Mouse (Mus musculus): ENCODE results near the gene Retreg3. TPM values are rescaled to one million over a fixed set of nuclear protein-coding genes. Genes with fewer than 3 reads are reported as not detected.
"Not testable (repeated sequence)": the region's sequence is repeated elsewhere in the genome, so short reads cannot be mapped to it uniquely, and the experiment has no call there.

Retreg3 gene
- polyA plus RNA-seq, 1 experiment from 2014 or later = 13.1 TPM

DNA sequence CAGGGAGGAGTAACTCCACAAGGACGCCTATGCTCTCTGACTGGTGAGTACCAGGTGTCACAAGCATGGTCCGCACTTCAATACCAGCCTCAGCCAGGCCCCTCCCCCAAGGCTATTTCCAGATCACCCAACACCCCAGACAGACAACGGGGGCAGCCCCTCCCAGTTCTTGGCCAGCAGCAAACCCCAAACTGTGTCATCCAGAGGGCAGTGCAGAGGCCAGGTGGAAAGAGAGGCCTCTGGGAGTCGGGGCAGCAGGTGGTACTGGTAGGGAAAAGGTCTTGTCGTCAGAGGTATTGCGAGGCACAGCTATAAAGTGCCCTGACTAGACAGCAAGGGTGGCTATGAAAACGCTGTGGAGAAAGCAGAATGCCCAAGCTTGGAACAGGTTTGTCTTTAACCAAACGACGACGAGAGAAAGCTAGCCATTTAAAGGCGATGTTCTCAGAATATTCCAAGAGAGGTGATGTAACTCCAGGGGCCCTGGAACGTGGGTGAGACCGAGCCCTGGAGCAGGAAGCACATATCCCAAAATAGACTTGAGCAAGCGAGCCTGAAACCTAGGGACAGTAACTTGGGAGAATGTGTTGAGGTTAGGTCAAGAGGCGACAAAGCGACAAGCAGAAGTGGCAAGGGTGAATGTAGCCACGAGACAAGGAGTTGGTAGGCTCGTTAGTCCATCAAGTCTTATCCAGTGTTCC is 10.5 kb upstream of the Retreg3 start:
- Histone ChIP-seq H3K9me3 (ENCODE audit: control insufficient read depth, low read length) (no peaks in the 10 kb centered on the region), H3K9ac (replicated peaks; ENCODE audit: low read length) (no peak overlapping the region), H3K27ac (replicated peaks; ENCODE audit: low read depth, low read length) (no peak overlapping the region), H3K4me3 (replicated peaks; ENCODE audit: low read depth, low read length) (no peak overlapping the region), H3K4me2 (ENCODE audit: low read length) (no peak overlapping the region), H3K27me3 (ENCODE audit: control insufficient read depth, insufficient read depth, low read length) (no peaks in the 10 kb centered on the region), H3K36me3 (ENCODE audit: control insufficient read depth, insufficient read depth, low read length) (peaks cover 16% of the 10 kb centered on the region), H3K4me1 (ENCODE audit: control insufficient read depth, insufficient read depth, low read length) (no peaks in the 10 kb centered on the region)
- no peak for ATAC-seq (ENCODE audit: low FRiP score, low TSS enrichment)
- 54% methylated on average over 18 of the region's 18 CpGs for WGBS
- no peak for DNase-seq

DNA sequence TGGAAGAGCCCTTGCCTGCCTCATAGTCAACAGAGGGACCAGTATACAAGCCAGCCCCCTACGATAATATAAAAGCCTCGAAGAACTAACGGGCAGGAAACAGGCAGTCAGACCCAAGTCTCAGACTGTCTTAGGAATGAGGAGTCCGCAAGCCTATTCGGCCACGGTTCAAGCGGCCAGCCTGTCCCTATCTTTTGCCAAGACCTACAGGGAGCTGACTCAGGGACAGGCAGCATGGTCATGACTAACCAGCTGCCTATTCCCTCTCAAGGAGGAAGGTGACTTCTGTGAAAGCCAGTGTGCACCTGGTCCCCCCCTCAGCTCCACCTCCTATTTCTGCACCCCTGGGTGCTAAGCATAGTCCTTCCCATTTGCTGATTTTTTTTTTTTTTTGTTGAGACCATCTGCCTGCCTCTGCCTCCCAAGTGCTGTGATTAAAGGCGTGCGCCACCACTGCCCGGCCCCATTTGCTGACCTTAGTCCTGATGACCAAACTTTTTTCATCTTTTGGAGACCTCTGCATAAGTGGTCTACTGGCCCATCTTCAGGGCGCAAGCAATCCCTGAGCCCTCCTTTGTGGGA is 9.4 kb upstream of the Retreg3 start:
- Histone ChIP-seq H3K9me3 (ENCODE audit: control insufficient read depth, low read length) (no peaks in the 10 kb centered on the region), H3K36me3 (ENCODE audit: control insufficient read depth, insufficient read depth, low read length) (peaks cover 16% of the 10 kb centered on the region), H3K4me1 (ENCODE audit: control insufficient read depth, insufficient read depth, low read length) (no peaks in the 10 kb centered on the region), H3K27ac (replicated peaks; ENCODE audit: low read depth, low read length) (no peak overlapping the region), H3K4me2 (ENCODE audit: low read length) (no peak overlapping the region), H3K9ac (replicated peaks; ENCODE audit: low read length) (no peak overlapping the region), H3K4me3 (replicated peaks; ENCODE audit: low read depth, low read length) (no peak overlapping the region), H3K27me3 (ENCODE audit: control insufficient read depth, insufficient read depth, low read length) (no peaks in the 10 kb centered on the region)
- 86% methylated on average over 11 of the region's 11 CpGs for WGBS
- DNase-seq = no peak
- ATAC-seq (ENCODE audit: low FRiP score, low TSS enrichment) = no peak

DNA sequence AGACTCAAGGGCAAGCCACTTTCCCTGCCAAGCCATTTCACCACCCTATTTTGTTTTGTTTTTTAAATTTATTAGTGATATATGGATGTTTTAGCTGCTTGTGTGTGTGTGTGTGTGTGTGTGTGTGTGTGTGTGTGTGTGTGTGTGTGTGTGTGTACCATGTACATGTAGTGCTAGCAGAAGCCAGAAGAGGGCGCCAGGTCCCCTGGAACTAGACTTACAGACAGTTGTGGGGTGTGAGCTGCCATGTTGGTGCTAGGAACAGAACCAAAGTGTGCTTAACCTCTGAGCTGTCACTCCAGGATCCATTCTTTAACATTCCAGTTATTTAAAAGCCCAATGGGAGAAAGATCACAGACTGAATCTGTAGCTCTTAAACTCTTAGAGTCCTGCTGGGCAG is 7.4 kb upstream of the Retreg3 start:
- no peak overlapping the region for H3K4me2 ChIP-seq (ENCODE audit: low read length)
- no peak for ATAC-seq (ENCODE audit: low FRiP score, low TSS enrichment)

DNA sequence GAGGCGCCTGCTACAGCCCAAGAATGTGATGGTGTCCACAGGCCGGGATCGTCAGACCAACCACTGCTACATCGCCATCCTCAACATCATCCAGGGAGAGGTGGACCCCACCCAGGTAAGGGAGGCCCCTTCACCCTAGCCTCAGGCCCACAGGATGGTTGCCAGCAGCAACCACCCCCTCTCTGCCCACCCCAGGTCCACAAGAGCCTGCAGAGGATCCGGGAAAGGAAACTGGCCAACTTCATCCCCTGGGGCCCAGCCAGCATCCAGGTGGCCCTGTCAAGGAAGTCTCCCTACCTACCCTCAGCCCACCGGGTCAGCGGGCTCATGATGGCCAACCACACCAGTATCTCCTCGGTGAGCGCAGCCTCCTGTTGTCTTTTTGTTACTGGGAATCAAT is 5.3 kb upstream of the Retreg3 start:
- Histone ChIP-seq H3K36me3 (ENCODE audit: control insufficient read depth, insufficient read depth, low read length) (peaks cover 29% of the 10 kb centered on the region), H3K4me1 (ENCODE audit: control insufficient read depth, insufficient read depth, low read length) (peaks cover 11% of the 10 kb centered on the region)
- not testable (repeated sequence) for ATAC-seq (ENCODE audit: low FRiP score, low TSS enrichment); DNase-seq; H3K4me3 ChIP-seq (replicated peaks; ENCODE audit: low read depth, low read length); H3K27me3 ChIP-seq (ENCODE audit: control insufficient read depth, insufficient read depth, low read length); H3K4me2 ChIP-seq (ENCODE audit: low read length); H3K9ac ChIP-seq (replicated peaks; ENCODE audit: low read length); H3K27ac ChIP-seq (replicated peaks; ENCODE audit: low read depth, low read length); H3K9me3 ChIP-seq (ENCODE audit: control insufficient read depth, low read length)
- WGBS = 97% methylated on average over 6 of the region's 9 CpGs

More for the DNA sequence above, 7.4 kb upstream of the Retreg3 start:
- Histone ChIP-seq H3K36me3 (ENCODE audit: control insufficient read depth, insufficient read depth, low read length) (peaks cover 29% of the 10 kb centered on the region), H3K27me3 (ENCODE audit: control insufficient read depth, insufficient read depth, low read length) (no peaks in the 10 kb centered on the region), H3K4me3 (replicated peaks; ENCODE audit: low read depth, low read length) (no peak overlapping the region), H3K4me1 (ENCODE audit: control insufficient read depth, insufficient read depth, low read length) (no peaks in the 10 kb centered on the region), H3K9ac (replicated peaks; ENCODE audit: low read length) (no peak overlapping the region), H3K9me3 (ENCODE audit: control insufficient read depth, low read length) (no peaks in the 10 kb centered on the region), H3K27ac (replicated peaks; ENCODE audit: low read depth, low read length) (no peak overlapping the region)
- no peak for DNase-seq
- WGBS = 77% methylated on average over 1 of the region's 1 CpGs

DNA sequence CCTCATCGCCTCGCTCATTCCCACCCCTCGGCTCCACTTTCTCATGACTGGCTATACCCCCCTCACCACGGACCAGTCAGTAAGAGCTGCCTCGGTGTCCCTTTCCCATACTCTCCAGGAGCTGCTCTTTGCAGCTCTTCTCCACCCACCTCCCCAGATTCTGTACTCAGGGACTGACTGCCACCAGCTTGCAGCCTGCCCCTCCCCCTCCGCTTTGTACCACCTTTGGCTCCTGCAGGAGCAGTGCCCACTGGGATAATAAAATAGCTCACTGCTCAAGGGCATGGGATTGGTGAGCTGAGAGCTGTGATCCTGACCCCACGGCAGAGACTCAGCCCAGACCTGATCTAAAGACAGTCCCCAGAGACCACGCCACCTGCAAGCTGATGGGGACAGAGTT is 4.8 kb upstream of the Retreg3 start:
- not testable (repeated sequence) for ATAC-seq (ENCODE audit: low FRiP score, low TSS enrichment); H3K27me3 ChIP-seq (ENCODE audit: control insufficient read depth, insufficient read depth, low read length); H3K4me2 ChIP-seq (ENCODE audit: low read length); H3K27ac ChIP-seq (replicated peaks; ENCODE audit: low read depth, low read length); H3K9ac ChIP-seq (replicated peaks; ENCODE audit: low read length); DNase-seq; H3K4me3 ChIP-seq (replicated peaks; ENCODE audit: low read depth, low read length); H3K9me3 ChIP-seq (ENCODE audit: control insufficient read depth, low read length)
- Histone ChIP-seq H3K36me3 (ENCODE audit: control insufficient read depth, insufficient read depth, low read length) (peaks cover 29% of the 10 kb centered on the region), H3K4me1 (ENCODE audit: control insufficient read depth, insufficient read depth, low read length) (peaks cover 11% of the 10 kb centered on the region)
- 94% methylated on average over 8 of the region's 8 CpGs for WGBS

DNA sequence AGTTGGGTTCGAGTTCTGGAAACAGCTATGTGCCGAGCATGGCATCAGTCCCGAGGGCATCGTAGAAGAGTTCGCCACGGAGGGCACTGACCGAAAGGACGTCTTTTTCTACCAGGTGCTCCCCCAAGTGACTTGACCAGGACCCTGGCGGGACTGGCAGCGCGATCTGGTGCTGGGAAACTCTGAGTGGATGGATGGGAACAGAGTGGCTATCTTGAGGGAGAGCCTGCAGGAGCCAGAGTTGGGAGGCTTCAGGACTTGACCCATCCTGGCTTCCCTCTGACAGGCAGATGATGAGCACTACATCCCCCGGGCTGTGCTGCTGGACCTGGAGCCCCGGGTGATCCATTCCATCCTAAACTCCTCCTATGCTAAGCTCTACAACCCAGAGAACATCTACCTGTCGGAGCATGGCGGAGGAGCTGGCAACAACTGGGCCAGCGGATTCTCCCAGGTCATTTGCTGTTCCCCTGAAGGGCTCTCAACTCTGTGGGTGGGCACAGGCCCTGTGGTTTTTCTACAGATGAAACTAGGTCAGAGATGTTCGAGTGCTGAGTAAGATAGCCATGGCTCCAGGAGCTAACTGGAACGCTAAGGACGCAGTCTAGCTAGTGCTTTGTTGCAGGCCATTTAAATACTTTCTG is 974 bp upstream of the Retreg3 start:
- no peak for ATAC-seq (ENCODE audit: low FRiP score, low TSS enrichment)
- 26% methylated on average over 19 of the region's 19 CpGs for WGBS

DNA sequence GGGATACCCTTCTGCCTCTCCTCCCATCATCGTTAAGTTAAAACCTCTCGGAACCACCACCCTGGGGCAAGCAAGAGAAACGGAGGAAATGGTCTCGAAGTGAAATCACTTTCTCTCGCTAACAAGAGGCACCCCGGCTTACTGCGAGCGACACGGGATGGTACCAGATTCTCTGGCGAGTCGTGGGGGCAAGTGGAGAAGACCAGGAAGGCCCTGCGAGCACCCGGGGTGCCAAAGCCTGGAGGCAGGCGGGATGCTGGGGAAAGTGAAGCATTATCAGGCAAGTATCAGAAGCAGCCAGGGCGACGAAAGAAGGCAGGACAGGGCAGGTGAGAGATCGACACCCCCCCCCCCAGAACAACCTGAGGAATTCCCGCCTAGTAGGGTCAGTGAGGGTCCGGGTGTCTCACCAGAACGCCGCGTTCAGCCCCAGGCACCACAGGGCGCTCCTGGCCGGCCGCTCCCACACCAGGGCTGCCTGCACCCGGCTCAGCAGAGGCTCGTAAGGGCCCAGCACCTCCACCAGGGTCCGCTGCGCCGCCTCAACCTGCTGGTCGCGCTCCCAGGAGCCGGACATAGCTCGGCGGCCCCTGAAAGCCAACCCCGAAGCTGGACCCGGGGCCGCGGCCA is 447 bp downstream of the Retreg3 start:
- peaks cover 18% of the 10 kb centered on the region for H3K36me3 ChIP-seq (ENCODE audit: control insufficient read depth, insufficient read depth, low read length)
- DNase-seq (no peak), ATAC-seq (ENCODE audit: low FRiP score, low TSS enrichment) (peak; percentile 77)
- H3K9ac ChIP-seq (replicated peaks; ENCODE audit: low read length) = peak overlapping the region; percentile 88
- peaks cover 20% of the 10 kb centered on the region for H3K4me1 ChIP-seq (ENCODE audit: control insufficient read depth, insufficient read depth, low read length)
- peak overlapping the region; percentile 91 for H3K27ac ChIP-seq (replicated peaks; ENCODE audit: low read depth, low read length)
- no peaks in the 10 kb centered on the region for H3K27me3 ChIP-seq (ENCODE audit: control insufficient read depth, insufficient read depth, low read length)
- H3K9me3 ChIP-seq (ENCODE audit: control insufficient read depth, low read length) = no peaks in the 10 kb centered on the region
- peak overlapping the region; percentile 96 for H3K4me2 ChIP-seq (ENCODE audit: low read length)
- WGBS = under 1% methylated on average over 39 of the region's 39 CpGs
- peak overlapping the region; percentile 88 for H3K4me3 ChIP-seq (replicated peaks; ENCODE audit: low read depth, low read length)

More for the DNA sequence above, 974 bp upstream of the Retreg3 start:
- Histone ChIP-seq H3K27me3 (ENCODE audit: control insufficient read depth, insufficient read depth, low read length) (no peaks in the 10 kb centered on the region), H3K36me3 (ENCODE audit: control insufficient read depth, insufficient read depth, low read length) (peaks cover 23% of the 10 kb centered on the region), H3K4me2 (ENCODE audit: low read length) (peak overlapping the region; percentile 96), H3K27ac (replicated peaks; ENCODE audit: low read depth, low read length) (peak overlapping the region; percentile 91), H3K4me1 (ENCODE audit: control insufficient read depth, insufficient read depth, low read length) (peaks cover 20% of the 10 kb centered on the region), H3K4me3 (replicated peaks; ENCODE audit: low read depth, low read length) (peak overlapping the region; percentile 88), H3K9ac (replicated peaks; ENCODE audit: low read length) (peak overlapping the region; percentile 77), H3K9me3 (ENCODE audit: control insufficient read depth, low read length) (no peaks in the 10 kb centered on the region)
- no peak for DNase-seq

DNA sequence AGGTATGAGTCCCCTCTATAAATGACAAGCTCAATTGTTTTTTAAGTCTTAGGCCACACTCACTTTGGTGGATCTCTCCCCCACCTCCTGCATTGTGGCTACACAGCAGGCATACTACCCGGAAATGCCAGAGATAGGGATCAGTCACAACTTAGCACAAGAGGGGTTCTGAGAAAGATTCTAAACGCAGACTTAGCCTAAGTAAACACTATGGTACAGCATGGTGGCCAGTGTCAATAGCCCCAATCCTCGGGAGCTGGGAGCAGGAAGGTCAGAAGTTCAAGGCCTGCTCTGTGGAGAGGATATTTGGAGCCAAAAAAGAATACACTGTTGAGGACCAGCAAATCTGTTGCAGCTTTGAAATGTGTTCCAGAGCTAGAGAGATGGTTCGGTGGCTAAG is 1.6 kb downstream of the Retreg3 start:
- Histone ChIP-seq H3K4me3 (replicated peaks; ENCODE audit: low read depth, low read length) (peak overlapping the region; percentile 88), H3K4me2 (ENCODE audit: low read length) (peak overlapping the region; percentile 96), H3K27ac (replicated peaks; ENCODE audit: low read depth, low read length) (no peak overlapping the region), H3K27me3 (ENCODE audit: control insufficient read depth, insufficient read depth, low read length) (no peaks in the 10 kb centered on the region), H3K4me1 (ENCODE audit: control insufficient read depth, insufficient read depth, low read length) (peaks cover 20% of the 10 kb centered on the region), H3K9me3 (ENCODE audit: control insufficient read depth, low read length) (no peaks in the 10 kb centered on the region), H3K9ac (replicated peaks; ENCODE audit: low read length) (peak overlapping the region; percentile 88; the same call in 1 of the 2 replicates), H3K36me3 (ENCODE audit: control insufficient read depth, insufficient read depth, low read length) (peaks cover 10% of the 10 kb centered on the region; the same call in 1 of the 2 replicates)
- no peak for DNase-seq
- WGBS = 65% methylated on average over 4 of the region's 4 CpGs
- ATAC-seq (ENCODE audit: low FRiP score, low TSS enrichment) = no peak
